Mouse (Mus musculus) gastrocnemius, adult 18-20 months (tissue): ENCODE data around the gene Acot13. TPM values are rescaled to one million over a fixed set of nuclear protein-coding genes. Genes with fewer than 3 reads are reported as not detected.

Experiments used
- DNase-seq: peaks from one replicate; pipeline ENCODE4 v3.0.0; 2021; ENCODE audit warnings: low spot score
- total RNA-seq, 2 experiments: library from RNA; stranded (reverse); gene quantifications; 2 replicates each; pipeline ENCODE4 v1.2.3; 2021

The Acot13 gene
- total RNA-seq, 2 experiments from 2014 or later: 153 TPM

DNA sequence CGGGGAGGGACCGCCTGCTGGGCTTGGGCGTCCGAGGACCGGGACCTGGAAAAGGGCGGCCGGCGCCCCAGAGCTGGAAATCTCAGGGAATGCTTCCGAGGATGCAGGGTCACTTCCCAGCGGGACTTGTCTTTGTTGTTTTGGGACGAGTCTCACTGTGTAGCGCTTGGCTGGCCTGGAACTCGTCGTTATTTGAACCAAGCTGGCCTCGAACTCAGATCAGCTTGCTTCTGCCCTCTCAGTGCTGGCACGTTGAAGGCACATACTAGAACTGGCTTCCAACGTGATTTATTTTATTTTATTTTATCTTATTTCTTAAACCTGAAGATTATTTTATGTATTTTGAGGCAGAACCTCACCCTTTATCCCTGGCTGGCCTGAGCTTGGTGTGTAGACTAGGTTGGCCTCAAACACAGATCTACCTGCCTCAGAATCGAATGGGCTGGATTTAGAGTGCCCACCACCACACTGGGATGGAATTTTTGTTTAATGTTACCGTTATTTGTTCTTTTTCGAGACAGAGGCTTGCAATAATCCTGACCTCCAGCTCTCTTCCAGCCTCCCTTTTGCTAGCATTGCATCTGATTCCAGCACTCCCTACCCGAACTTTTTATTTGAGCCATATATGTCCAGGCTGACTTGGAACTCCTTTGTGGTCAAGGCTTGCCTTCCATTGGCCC, 931 bp upstream of the Acot13 start:
- no peak for DNase-seq

DNA sequence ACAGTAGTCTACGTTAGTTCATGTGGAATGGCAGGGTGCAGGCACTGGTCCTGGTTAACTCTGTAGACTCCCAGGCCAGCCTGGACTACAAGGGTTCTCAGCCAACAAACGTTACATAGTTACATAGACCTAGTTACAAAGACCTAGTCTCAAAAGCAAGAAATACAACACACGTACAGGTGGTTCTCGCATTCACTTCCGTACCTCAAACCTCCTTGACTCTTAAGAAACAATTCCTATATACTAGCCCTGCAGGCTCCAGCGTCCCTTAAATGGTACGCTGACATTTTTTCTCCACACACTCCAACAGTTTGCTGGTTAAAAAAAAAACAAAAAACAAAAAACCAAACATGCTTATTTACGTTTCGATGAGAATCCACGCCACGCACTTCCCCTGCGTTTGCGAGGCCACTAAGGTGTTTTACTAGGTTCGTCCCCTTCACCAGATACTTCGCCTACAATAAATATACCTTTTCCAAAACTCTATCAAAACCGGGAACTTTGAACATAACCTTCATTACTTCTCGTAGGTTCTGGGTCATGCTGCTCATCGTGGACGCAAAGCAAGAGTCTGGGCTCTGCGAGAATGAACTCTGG, 486 bp downstream of the Acot13 start:
- no peak for DNase-seq

DNA sequence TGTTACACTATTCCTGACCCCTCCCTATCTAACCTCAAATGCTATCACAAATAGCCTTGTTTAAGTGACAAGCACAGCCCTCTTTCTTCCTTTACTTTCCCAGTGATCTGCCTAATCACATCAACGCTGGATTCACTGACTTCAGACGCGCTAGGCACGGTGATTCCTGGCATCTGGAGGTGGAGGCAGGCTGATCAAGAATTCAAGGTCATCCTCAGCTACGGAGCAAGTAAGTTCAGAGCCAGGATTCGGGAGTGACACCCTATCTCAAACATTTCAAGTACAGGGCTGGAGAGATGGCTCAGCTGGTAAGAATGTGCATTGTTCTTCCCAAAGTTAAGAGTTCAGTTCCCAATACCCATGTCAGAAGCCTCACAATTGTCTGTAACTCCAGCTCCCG, 5.2 kb downstream of the Acot13 start:
- no peak for DNase-seq

DNA sequence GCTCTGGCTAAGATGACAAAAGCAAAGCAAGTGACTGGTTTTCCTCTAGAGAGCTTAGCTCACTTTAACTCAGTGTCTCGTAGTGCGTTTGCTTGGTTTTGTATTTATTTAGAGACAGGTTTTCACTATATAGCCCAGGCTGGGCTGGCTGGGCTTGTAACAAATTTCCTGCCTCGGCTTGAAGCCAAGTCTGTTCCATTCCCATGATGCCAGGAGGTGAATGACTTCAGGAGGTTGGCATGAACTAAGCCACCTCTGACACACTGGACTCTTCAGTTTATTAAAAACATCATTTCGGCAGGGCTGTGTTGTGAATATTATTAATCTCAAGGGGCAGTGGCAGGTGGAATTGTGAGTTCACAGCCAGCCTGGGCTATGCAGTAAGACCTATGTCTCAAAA, 5.8 kb downstream of the Acot13 start:
- DNase-seq: no peak

DNA sequence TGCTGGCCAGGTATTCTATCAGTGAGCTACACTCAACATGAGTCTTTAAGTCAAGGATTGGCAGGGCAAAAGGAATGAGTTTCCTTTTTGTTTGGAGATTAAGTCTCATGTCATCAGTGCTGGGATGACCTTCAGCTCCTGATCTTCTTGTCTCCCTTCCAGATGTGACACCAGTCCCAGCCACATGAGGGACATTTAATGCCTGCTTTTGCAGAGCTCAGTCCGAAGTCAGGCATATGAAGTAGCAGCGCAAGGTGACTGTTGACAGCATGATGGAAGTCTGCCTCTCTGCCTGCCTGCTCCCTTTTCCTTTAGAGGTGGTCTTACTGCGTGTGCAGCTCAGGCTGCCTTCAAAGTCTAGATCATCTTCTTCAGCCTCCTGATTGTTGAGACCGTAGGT, 6.7 kb downstream of the Acot13 start:
- peak; percentile 16 for DNase-seq

DNA sequence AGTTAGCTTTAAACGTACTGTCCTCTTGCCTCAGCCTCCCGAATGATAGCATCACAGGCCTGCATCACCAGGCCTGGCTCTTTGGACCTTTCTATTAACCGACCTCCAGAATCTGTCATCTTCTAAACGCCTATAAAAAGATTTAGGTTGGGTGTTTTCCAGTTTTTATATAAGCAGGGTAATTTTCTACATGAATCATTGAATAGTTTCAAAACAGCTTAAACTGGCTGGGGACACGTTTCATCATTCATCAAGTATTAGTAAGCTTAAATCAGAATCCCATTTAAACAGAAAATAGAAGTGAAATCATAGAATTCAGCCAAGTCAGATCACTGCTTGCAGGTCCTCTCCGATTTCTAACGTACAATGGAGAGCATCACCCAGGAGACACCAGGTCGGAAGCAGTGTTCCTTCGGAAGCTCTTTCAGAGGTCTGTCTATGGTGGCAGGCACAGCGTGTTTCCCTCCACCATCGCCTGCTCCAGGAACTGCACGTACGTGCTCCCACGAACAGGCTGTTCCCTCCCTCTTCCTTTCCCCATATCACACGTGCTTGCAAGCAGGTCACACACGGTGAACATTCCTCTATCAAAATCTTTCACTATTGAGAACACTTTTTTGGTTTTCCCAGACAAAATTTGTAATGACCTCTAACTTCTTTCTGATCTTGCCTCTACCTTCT, 8.5 kb downstream of the Acot13 start:
- no peak for DNase-seq

DNA sequence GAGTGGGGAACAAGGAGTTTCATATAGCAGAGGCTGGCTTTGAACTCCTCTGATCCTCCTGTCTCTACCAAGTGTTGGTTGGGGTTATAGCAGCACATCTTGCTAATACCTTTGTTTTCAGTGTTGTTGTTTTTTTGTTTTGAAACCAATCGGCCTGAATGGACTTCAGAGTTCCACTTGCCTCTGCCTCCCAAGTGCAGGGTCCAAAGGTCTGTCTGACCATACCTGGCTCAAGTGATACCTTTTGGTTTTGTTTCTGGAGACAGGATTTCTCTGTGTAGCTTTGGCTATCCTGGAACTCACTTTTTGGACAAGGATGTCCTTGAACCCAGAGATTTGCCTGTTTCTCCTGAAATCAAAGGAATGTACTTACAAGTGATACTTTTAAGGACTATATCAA, 11.4 kb downstream of the Acot13 start:
- DNase-seq: no peak

DNA sequence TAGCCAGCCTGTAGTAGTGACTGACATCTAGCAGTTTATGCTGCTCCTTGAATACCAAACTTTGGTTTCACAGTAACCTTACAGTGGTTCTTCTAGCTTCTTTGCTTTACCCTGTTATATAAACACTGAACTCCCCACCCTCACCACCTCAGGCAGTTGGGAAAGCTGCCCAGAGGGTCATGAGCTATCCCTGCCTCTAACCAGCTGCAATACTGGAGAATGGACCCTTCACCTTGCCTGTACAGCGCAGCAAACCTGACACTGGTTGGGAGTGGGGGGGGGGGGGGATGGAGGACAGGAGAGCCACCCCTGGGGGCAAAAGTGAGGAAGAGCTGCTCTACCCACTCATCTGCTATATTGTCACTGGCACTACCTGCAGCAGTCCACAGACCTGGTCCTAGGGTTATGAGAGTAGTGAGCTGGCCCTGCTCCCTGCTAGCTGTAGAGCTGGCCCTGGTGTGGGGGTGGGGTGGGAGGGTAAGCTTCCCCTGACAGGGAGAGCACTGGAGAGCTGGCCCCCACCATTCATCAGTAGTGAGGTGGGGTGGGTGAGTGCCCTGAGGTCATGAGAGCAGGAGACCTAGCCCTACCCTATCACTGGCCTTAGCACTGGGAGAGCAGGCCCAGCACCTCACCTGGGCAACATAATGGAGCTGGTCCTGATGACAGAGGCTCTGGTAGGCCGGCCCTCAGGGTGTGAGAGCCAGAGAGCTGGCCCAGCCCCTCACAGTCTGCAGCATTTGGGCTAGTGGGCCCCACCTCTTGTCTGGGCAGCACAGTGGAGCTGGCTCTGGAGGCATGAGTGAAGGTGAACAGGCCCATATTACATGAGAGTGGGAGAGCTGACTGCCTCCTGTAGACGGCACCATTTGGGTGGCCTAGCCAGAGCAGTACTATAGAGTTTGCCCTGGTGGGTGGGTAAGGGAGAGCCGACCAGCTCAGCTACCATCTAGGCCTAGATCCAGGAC, 14.9 kb downstream of the Acot13 start:
- DNase-seq: no peak

DNA sequence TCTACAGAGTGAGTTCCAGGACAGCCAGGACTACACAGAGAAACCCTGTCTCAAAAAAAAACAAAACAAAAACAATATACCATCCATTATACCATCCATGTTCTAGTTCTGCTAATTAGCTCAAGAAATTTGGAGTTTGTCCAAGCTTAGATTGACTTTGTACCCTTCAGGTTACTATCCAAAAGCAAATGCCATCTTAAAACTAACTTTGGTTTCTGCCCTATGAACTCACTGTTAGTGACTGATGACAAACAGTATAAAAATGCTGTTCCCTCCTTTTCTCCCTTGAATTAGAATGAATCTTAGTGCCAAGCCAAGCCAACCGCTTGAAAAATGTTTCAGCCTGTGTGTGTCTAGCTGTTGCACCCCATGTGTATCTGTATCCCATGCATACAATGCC, 16.7 kb downstream of the Acot13 start:
- DNase-seq: no peak

DNA sequence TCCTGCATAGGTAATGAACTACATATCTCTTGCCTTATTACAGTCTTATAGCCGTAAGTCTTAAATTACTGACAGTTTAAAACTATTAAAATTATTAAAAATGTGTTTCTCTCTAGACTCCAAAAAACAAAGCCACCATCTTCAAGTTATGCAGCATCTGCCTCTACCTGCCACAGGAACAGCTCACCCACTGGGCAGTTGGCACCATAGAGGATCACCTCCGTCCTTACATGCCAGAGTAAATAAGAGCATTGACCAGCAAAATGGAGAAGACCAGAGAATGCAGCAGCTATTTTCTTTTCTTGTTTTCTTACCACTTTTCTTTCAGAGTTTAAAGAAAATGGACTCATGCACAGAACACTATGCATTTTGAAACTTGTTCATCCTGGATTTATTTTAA, 18.8 kb downstream of the Acot13 start:
- DNase-seq: no peak

DNA sequence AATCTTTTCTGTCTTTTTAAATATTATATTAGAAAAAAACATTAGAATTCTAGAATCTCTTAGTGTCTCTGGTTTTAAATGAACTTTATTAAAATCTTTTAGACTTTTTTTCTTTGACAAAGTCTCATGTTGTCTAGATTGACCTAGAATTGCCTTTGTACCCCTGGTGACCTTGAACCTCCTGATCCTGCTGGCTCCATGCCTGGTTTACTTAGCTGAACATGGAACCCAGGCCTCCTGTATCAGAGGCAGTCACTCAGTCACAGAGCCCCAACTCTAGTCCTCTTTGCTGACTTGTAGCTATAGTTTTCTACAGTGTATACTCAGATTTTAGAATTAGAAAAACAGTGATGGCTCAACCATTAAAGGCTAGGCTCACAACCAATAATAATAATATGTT, 25.3 kb downstream of the Acot13 start:
- DNase-seq: no peak

DNA sequence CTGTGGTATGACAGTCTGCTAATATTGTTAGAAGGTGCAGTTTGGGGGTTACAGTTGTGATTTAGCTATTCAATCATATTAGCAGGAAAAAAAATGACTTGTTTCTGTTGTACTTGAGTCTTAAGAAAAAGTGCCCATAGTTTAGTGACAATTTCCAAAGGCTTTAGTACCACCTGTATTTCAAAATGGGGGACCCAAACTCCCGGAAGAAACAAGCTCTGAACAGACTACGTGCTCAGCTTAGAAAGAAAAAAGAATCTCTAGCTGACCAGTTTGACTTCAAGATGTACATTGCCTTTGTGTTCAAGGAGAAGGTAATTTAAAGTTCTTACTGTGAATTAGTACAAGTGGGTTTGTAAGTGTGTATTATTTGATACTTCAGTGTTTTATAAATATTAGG, 28.1 kb downstream of the Acot13 start:
- DNase-seq: no peak

DNA sequence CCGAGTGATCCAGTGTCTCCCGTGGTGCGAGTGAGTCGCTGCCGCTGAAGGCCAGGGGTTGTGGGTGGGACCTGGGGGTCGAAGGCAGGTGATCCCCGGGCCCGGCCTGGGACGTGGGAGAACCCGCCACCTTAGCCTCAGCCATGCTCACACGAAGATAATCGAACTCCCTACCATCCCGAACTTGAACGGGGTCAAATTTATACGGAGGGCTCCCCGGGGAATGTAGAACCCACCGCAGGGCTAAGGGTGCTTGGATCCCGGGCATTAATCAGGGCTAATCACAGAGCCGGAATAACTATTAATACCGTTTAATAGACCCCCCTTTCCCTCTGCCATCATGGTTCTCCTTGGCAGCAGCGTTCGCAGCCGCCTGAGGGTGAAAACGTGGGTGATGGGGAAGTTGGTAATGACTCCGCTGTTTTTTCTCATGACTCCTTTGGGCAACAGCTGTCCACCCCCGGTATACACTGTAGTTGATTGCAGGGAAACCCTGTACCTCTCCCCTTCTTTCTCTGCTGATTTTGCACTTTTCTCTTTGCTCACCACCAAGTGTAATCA, 29.1 kb downstream of the Acot13 start:
- DNase-seq: peak; percentile 40

DNA sequence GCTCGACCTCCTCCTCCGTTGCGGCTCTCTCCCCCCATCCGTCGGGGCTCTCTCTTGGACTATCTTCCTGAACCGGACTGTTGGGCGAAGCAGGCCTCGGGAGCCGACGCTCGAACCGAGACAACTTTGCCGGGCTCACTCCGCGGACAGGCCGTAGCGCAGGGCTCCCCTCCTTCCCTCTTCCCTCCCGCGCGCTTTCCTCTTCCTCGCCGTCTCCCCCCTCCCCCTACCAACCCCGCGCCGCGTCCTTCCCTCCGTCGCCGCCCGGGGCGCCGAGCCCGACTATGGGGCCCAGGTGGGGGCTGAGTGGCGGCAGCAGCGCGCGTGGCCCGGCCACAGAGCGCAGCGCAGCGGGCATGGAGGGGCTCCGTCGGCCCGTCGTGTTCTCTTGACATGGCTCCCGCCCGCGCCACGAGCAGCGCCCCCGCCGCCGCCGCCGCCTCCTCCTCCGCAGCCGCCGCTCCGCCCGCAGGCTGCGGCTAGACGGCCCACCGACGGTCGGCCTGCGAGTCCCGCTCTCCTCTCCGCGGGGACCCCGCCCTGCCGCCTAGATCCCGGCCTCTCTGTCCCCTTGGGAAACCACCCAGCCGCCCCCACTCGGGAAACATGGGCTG, 29.9 kb downstream of the Acot13 start, which contains the start of gene BC005537:
BC005537 (plus strand) TSS at position 350 of the 614 bp plus-strand sequence.
- DNase-seq: no peak

DNA sequence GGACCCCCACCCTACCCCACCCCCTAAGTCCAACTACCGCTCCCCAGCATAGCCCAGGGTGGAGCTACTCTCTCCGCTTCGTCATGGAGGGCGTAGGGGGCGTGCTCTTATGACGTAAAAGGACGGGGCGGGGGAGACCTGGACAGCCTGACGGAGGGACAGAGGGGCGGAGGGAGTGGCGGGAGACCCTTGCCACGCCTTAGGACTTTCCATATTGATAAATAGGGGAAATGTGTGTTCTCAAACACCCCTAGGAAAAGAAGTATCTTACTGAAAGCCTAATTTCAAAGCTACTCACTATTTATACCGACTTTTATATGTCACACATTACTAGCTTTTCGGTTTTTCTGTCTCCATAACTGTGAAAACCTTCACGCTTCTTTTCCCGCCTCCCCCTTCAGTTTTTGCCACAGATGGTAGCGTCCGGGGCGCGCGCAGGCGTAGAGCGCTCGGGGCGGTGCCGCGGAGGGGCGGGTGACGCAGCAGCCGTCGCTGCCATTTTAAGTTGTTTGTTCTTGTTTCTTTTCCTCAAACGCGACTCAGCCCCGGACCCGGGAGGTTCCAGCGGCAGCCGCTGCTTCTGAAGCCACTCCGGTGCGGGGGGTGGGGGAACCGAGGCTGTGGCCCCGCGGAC, 30.5 kb downstream of the Acot13 start:
- DNase-seq: peak; percentile 98

DNA sequence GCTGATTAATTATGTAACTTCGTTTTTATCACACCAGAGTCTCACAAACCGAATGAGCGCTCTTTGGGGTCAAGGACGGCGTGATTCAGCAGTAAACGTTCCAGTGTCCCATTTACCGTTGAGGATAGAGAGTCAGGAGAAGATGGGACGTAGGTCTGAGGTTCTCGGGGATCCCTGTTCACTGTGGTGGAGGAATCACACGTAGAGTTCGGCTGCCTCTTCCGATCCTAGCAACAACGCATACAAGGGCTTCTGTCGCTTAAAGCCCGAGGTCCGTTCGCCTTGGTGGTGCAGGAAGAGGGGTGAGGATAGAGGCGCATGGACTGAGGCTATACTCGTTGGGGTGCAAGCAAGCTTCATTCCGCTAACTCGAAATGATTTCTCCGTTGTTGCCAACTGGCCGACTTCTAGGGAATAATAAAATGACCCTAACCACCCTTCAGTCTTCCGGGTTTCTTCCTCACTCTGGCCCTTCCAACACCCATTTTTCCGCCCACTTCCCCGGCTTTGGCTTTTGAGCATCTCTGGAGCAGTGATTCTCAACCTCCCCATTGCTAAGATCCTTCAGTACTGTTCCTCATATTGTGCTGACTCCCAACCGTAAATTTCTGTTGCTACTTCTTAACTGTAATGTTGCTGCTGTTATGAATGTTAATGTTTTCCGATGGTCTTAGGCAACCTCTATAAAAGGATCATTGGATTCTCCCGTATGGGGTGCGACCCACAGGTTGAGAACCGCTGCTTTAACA, 31.2 kb downstream of the Acot13 start:
- DNase-seq: peak; percentile 37

DNA sequence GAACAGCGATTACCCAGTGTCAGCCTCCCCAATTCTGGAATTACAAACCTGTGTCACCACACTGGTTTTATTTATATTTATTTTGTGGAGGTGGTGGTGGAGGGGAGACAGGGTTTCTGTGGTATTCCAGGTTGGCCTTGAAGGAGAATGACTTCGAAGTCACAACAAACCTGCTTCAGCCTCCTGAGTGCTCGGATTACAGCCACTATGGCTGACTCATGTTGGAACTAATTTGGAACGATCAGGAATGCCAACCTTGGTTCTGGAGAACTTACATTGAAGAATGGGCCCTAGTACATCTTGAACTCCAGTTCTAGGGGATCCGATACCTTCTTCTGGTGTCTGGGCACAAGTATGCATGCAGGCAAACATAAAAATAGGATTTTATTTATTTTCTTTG, 32.0 kb downstream of the Acot13 start:
- DNase-seq: peak; percentile 17

DNA sequence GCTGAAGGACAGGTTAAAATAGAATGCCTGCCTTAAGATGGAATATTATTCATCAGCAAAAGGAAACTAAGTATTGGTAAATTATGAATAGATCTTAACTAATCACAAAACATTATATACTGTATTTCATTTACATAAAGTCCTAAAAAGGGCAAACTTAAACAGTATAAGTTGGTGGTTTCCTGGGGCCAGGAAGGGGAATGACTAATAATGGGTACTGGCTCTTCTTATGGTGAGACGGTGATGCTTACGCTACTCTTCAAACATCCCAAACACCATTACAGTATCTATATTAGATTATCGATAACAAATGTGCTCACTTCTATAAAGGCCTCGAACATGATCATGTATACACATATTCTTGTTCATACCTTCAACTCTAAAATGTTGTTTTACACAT, 32.7 kb downstream of the Acot13 start:
- DNase-seq: no peak

DNA sequence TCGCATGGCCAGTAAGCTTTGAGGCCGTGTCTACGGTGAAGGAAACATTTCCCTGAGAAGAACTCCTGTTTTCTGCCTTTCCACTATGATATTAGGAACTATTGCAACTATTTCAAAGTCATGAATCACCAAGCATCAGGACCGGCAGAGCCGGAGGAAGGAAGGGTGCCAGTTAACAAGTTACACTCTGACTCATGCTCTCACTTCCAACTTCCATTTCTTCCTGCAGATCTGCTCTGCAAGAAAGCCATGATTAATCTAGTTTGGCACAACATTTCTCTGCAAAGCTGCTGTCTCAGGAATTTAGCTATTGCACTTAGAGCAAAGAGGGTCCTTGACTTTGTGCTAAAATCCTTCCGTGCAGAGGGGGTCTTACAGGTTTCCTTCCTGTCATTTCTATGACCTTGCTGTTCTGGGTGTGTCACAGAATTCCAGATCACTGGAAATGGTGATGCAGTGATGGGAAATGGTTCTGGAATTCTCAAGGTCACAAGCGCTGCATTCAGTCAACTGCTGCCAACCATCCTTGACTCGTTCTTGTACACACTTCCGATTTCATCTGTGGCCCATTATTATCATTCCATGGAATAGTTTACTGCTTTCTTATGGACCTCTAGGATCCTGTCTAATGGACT, 38.8 kb downstream of the Acot13 start:
- DNase-seq: peak; percentile 18
